Mouse (Mus musculus): Measurements from ENCODE around the gene Gm42715.
"Not testable (repeated sequence)": the region's sequence is repeated elsewhere in the genome, so short reads cannot be mapped to it uniquely, and the experiment has no call there.

Gm42715 gene

GRCm38 (mm10) chr7:127519284-127519683 is at the start of gene Gm42715:
Gene Gm42715, plus strand, starts transcription at chr7:127519584.
- DNase-seq (ENCODE audit: low spot score) = no peak

- peak; percentile 57 for DNase-seq (ENCODE audit: low spot score)
These were observed 49.2 kb upstream of the Gm42715 start for GRCm38 (mm10) chr7:127470011-127470715.

GRCm38 (mm10) chr7:127470743-127471645 is 48.4 kb upstream of the Gm42715 start:
- DNase-seq (ENCODE audit: low spot score) = peak; percentile 96

GRCm38 (mm10) chr7:127471646-127472010 is 47.8 kb upstream of the Gm42715 start:
- DNase-seq (ENCODE audit: low spot score) = no peak

- peak; percentile 38 for DNase-seq (ENCODE audit: low spot score)
These were observed 47.3 kb upstream of the Gm42715 start for GRCm38 (mm10) chr7:127472060-127472459.

GRCm38 (mm10) chr7:127473705-127474104 is 45.7 kb upstream of the Gm42715 start:
- no peak for DNase-seq (ENCODE audit: low spot score)

- DNase-seq (ENCODE audit: low spot score) = peak; percentile 56
These were observed 44.9 kb upstream of the Gm42715 start for GRCm38 (mm10) chr7:127474378-127475070.

GRCm38 (mm10) chr7:127475186-127475740 is 44.1 kb upstream of the Gm42715 start:
- no peak for DNase-seq (ENCODE audit: low spot score)

GRCm38 (mm10) chr7:127476336-127476735 is 43.0 kb upstream of the Gm42715 start:
- no peak for DNase-seq (ENCODE audit: low spot score)

- no peak for DNase-seq (ENCODE audit: low spot score)
These were observed 42.5 kb upstream of the Gm42715 start for GRCm38 (mm10) chr7:127476855-127477254.

GRCm38 (mm10) chr7:127477687-127478634 is 41.4 kb upstream of the Gm42715 start:
- peak; percentile 99 for DNase-seq (ENCODE audit: low spot score)

- peak; percentile 96 for DNase-seq (ENCODE audit: low spot score)
These were observed 40.6 kb upstream of the Gm42715 start, which contains the start of gene Fbrs for GRCm38 (mm10) chr7:127478635-127479317. Gene Fbrs, plus strand, starts transcription at chr7:127479199.

- no peak for DNase-seq (ENCODE audit: low spot score)
These were observed 39.8 kb upstream of the Gm42715 start for GRCm38 (mm10) chr7:127479318-127480225.

- DNase-seq (ENCODE audit: low spot score) = no peak
These were observed 39.1 kb upstream of the Gm42715 start for GRCm38 (mm10) chr7:127480321-127480720.

GRCm38 (mm10) chr7:127485416-127485815 is 34.0 kb upstream of the Gm42715 start:
- DNase-seq (ENCODE audit: low spot score) = no peak

- not testable (repeated sequence) for DNase-seq (ENCODE audit: low spot score)
These were observed 31.0 kb upstream of the Gm42715 start for GRCm38 (mm10) chr7:127488364-127488763.

GRCm38 (mm10) chr7:127489982-127490381 is 29.4 kb upstream of the Gm42715 start:
- DNase-seq (ENCODE audit: low spot score) = no peak

GRCm38 (mm10) chr7:127491846-127492245 is 27.5 kb upstream of the Gm42715 start:
- DNase-seq (ENCODE audit: low spot score) = no peak

- DNase-seq (ENCODE audit: low spot score) = no peak
These were observed 24.7 kb upstream of the Gm42715 start for GRCm38 (mm10) chr7:127494648-127495047.

Measured in adipocyte (in vitro differentiated cells).